Mouse (Mus musculus) activated CD4-positive, CD25-positive, alpha-beta regulatory T cell, adult 9 weeks (primary cell): ENCODE results near the gene 1700067P10Rik. TPM values are rescaled to one million over a fixed set of nuclear protein-coding genes. Genes with fewer than 3 reads are reported as not detected.

ENCODE experiments used
- polyA plus RNA-seq: library from polyadenylated mRNA; unstranded; fragments of 100-300 nt; shearing (Covaris generic); gene quantifications from one replicate; pipeline ENCODE4 v1.2.1, GENCODE M21; 2017

Gene 1700067P10Rik
- not detected for polyA plus RNA-seq

GRCm38 (mm10) chr17:48089019-48089418, at the start of gene 1700067P10Rik:
TSS of gene 1700067P10Rik (plus strand) at chr17:48089319.

Other genes with a start within 250 kb of the 1700067P10Rik start
- gene Foxp4, start 164.7 kb upstream of the 1700067P10Rik start, polyA plus RNA-seq = 9.6 TPM
- not detected for gene 1700122O11Rik, start 51.0 kb upstream of the 1700067P10Rik start, polyA plus RNA-seq
- not detected for gene 9830107B12Rik, start 56.9 kb downstream of the 1700067P10Rik start, polyA plus RNA-seq
- gene A530064D06Rik, start 78.0 kb downstream of the 1700067P10Rik start, polyA plus RNA-seq = not detected
- gene Trem1, start 143.4 kb downstream of the 1700067P10Rik start, polyA plus RNA-seq = not detected
- not detected for gene Trem3, start 158.5 kb downstream of the 1700067P10Rik start, polyA plus RNA-seq
- gene Treml4, start 175.0 kb downstream of the 1700067P10Rik start, polyA plus RNA-seq = 1.6 TPM
- 31.1 TPM for gene Treml2, start 210.2 kb downstream of the 1700067P10Rik start, polyA plus RNA-seq
- gene B430306N03Rik, start 226.8 kb downstream of the 1700067P10Rik start, polyA plus RNA-seq = 2.4 TPM